Mouse (Mus musculus): ENCODE data around the gene Tsg101.
A peak's percentile ranks its signal among the peaks of the same experiment; 100 is the strongest.
"Not testable (repeated sequence)": the region's sequence is repeated elsewhere in the genome, so short reads cannot be mapped to it uniquely, and the experiment has no call there.

Tsg101 gene

DNA sequence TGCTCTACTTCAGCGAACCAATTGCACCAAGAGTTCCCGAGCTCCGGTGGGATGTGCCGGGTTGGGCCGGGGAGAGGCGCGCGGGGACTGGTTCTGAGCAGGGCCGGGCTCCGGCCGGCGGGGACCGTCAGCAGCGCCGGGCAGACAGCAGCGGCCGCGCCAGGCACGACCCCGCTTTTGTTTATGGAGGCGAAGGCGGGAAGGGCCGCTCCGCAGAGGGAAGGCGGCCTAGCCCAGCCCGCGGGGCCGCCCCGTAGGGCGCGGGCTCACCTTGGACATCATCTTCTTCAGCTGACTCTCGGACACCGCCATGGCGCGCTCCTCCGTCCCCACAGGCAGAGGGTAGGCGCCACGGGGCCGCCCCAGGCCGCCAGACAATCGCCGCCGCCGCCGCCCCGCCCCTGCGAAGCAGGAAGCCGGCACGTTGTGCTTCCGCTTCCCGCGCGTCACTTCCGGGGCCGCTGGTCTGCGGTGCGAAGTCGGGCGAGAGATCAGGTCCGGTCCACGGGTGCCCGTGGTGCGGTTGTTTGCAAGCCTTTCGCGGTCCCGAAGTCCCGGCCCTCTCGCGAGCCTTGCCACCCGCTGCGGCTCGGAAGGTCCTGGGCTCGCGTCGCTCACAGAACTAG is at the start of gene Tsg101:
Gene Tsg101, minus strand, starts transcription at position 419 of the 626 bp plus-strand sequence.
- DNase-seq (ENCODE audit: extremely low spot score, low read depth, low spot score), result peak; percentile 46

DNA sequence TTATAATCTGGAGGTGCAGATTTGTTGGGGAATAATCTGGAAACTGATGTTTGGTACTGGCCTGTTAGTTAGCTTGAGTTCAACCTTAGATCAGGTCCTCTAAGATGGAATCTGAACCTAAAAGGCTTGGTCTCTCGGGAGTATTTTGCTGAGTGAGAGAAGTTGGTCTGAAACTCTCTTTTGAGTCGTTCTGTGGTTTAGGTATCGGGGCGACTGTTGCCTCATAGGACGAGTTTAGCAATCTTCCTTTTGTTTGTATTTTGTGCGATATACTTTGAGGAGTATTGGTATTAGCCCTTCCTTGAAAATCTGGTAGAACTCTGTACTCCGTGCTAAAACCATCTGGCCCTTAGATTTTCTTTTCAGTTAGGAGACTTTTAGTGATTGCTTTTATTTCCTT is 44.3 kb upstream of the Tsg101 start:
- DNase-seq (ENCODE audit: extremely low spot score, low read depth, low spot score), result no peak

DNA sequence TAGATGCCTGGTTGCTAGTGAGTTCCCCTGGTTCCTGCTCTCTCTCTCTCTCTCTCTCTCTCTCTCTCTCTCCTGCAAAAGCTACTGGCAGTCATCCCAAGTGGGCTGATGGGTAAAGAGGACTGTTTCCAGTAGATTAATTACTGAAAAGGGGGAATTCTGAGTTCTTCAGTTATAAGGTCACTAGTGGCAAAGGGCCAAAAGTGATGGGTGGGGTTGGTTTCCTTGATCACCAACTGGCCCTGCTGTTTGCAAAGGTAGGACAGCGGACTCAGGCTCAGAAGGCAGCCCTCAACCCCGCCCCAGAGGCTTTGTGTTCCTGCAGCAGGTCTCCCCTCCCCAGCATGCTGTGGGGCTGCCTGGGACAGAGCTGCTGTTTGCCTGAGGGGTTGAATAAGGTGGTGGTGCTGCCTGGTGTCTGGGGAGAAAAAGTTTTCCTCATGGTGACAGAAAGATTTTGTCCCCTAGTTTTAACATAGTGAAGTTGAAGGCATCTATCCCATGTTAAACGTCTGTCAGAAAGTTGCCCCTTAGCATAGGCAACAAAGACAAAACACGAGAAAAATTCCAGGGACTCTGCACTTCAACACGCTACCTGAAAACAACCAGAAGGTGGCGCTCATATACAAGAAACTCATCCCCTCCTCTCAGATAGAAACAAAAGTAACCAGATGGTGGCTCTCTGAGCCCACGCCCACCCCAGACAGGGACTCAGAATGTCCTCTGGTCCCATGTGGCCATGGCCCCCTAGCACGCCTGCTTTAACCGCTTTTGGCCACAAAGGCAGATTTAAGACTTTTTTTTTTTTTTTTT is 43.2 kb upstream of the Tsg101 start:
- peak; percentile 70 for DNase-seq (ENCODE audit: extremely low spot score, low read depth, low spot score)

DNA sequence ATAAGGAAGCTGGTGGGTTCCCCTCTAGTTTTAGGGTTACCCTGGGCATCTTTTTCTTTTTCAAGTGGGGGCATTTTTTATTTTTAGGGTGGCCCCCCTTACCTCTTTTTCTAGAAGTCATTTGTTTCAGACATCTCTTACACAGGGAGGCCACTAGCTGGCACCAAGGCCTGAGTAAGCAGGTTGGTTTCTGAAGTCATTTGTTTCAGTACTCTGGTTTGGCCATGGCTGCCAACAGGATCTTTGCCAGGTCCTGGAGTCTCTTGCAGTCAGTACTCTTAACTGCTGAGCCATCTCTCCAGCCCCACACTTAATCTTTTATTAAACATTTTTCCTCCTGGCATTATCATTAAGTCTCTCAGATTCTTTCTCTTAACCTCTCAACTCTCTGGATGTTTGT is 42.4 kb upstream of the Tsg101 start:
- no peak for DNase-seq (ENCODE audit: extremely low spot score, low read depth, low spot score)

DNA sequence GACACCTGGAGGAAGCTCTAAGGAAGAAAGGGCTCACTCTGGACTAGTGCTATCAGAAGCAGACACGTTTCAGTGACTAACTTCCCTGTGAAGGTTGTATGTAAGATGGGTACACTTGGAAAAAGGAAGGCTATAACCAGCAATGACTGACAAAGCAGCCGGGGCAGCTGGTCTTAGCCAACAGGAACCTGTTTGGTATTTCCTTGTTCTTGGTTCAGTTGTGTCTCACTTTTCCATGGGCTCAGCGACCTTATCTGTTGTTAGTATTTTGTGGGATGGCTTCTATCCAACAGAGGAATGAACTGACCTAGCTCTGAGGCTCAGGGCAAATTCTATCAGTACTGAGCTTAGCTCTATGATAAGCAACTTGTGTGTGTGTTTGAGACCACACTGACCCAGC is 41.2 kb upstream of the Tsg101 start:
- no peak for DNase-seq (ENCODE audit: extremely low spot score, low read depth, low spot score)

DNA sequence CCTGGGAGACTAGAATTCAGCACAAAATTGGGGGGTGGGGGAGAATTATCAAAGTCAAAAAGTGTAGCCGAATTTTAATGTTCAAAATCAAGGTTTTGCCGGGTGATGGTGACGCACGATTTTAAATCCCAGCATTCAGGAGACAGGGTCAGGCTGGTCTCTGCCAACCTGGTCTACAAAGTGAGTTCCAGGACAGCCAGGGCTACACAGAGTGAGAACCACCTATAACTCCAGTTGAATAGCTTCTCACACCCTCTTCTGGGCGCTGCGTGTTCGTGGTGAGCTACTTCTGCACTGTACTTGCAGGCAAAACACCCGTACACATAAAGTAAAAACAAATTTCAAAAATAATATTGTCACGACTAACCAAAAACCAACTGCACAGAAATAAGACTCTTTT is 39.1 kb upstream of the Tsg101 start:
- no peak for DNase-seq (ENCODE audit: extremely low spot score, low read depth, low spot score)

DNA sequence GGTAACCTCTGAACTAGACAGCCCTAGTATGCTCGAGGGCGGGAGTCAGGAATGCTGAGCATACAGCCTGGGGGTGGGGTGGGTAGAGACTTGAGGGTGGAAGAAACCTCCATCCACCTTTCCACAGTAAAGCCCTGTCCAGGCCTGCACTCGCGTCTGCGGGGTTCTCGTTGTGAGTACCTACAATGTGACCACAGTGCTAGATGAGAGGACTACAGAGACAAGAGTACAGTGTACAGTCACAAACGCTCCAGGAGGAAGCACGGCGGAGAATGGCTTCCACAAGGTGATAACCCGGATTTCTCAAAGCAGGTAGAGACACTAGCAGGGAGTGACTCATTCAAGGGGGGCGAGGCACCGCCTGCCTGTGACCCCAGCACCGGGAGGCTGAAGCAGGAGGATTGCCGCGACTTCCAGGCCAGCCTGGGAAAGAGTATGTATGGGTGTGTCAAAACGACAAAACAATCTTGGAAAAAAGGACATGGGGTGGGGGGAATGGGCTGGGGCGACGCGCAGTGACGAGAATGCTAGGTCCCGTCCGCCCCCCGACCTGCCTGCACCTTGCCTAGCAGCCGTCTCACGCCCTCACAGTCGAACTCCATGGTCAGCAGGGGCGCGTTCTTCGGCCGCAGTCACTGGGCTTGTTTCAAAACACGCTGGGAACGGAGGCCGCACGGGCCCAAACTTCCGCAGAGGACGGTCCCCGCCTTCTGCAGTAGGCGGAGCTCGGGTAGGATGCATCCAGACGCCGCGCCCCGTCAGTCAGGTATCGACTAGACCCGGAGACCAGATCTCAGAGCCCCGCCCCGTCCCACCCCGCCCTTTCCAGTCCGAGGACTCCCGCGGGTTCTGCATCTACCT is 38.3 kb upstream of the Tsg101 start, which contains the start of gene Uevld:
Gene Uevld, minus strand, starts transcription at position 697 of the 861 bp plus-strand sequence.
- DNase-seq (ENCODE audit: extremely low spot score, low read depth, low spot score), result peak; percentile 24

DNA sequence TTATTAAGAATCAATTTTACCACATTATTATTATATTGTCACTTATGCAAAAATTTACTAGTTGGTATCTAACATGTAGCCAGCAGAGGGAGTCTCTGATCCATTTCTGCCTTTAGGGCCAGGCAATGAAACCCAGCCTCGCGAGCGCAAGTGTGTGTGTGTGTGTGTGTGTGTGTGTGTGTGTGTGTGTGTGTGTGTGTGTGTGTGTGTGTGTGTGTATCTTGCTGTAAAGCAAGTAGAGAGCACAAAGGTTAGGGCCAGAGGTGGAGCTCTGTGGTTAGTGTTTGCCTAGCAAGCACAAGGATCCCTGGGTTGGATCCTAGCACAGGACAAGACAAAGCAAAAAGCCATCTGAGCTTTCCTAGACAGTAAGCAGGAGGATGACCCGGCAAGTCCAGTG is 16.1 kb upstream of the Tsg101 start:
- DNase-seq (ENCODE audit: extremely low spot score, low read depth, low spot score), result no peak

DNA sequence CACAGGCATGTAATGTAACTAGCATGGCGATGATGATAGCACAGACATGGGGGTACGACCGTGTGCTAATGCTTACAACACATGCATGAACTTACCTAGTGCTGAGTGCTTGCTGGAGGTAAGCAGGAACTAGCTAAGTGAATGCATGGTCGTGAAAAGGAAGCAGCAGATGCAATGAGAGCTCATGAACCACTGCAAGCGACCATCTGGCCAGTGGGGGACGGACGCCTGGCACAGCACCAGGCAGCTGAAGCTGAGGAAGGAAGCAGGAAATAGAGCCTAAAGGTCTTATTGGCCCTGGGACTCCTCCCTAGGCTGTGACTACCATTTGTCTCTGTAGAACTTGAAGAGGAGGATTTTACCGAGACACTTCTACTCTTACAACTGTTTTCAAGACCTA is 15.0 kb upstream of the Tsg101 start:
- no peak for DNase-seq (ENCODE audit: extremely low spot score, low read depth, low spot score)

DNA sequence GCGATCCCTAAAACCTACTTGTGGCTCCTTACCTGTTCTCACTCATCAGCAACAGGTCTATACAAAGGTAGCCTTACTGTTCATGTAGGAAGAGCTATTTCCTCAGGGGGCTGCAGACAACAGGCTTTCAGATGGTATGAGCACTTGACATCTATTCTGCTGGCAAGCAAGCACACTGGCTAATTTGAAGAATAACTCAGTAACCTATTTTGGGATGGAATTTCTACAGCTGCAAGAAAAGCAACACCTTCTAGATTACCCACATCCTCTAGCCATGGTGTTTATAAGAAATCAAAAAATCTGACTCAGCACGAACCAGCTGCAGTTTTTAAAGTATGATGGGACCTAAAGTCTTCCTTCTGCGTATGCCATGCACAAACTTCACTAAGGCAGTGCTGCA is 11.6 kb upstream of the Tsg101 start:
- no peak for DNase-seq (ENCODE audit: extremely low spot score, low read depth, low spot score)

DNA sequence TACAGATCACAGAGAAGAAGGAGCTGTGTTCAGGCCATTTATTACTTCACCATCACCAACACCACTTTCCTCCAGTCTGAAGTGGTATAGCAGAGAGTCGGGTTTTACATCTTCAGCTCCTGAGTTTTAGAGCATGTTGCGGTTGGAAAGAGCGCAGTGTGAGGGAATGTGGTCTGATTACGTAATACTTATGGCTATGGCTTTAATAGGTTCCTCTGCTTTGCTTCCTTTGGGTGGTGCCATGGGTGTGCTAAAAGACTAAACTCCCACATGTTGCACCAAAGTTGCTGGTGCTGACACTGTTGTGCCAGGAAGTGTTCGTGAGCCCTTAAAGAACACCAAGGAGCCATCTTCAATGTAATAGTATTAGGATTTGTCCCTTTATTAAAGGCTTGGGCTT is 8.5 kb upstream of the Tsg101 start:
- DNase-seq (ENCODE audit: extremely low spot score, low read depth, low spot score), result no peak

DNA sequence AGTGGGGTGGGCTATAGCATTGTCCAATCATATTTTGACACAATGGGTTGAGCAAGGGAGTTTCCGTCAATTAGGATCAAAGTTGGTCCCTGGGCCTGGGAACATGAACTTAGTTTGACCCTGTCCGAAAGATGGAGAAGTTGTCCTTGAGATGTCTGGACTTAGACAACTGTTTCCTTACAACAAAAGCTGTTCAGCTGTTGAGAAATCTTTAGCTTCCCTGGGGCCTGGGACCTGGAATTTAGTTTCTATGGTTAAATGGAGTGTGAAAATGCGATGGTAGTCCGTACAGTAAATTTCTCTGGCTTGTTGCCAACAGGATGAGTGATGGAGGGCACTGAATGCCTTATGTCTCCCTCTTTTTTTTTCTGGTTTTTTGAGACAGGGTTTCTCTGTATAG is 2.3 kb upstream of the Tsg101 start:
- no peak for DNase-seq (ENCODE audit: extremely low spot score, low read depth, low spot score)

DNA sequence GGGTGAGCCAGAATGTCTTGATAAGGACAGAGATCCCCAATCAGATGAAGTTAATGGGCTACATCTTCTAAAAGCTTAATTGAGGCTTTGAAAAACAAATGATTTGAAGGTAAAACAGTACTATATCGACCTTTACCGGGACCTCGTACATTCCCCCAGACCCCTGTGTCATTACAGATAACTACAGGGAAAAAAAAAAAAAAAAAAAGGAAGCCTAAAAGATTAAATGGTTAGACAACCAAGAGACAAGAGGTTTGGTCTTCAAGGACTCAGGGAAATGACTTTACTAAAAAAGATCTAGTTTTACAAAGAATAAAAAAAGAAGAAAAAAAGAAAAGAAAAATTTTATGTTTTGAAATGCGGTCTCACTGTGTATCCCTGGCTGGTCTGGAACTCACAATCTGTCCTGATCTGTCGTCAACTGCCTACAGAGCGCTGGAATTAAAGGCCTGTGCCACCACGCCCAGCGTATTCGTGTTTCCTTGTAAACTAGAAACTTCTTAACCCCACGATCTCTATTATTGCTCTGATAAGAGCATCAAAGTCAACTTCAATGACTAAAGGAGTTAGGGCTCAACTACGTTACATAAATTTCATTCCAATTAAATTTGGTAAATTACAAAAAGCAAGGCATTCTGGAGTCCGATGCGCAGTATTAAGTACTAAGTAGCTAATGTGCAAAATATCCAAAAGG is 944 bp downstream of the Tsg101 start:
- peak; percentile 35 for DNase-seq (ENCODE audit: extremely low spot score, low read depth, low spot score)

DNA sequence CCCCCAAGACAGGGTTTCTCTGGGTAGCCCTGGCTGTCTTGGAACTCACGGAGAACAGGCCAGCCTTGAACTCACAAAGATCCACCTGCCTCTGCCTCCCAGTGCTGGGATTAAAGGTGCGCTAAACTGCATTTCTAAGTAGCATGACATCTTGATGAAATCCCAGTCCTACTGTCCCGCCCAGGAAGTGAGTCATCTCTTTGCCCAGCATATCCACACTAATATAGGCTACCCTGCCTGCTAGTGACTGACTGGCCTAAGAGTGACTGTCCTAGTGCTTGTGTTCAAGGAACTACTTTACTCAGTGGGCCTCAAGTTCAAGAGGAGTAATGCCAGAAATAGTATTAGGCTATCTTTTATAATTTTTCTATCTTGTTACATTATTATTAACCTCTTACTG is 3.4 kb downstream of the Tsg101 start:
- no peak for DNase-seq (ENCODE audit: extremely low spot score, low read depth, low spot score)

DNA sequence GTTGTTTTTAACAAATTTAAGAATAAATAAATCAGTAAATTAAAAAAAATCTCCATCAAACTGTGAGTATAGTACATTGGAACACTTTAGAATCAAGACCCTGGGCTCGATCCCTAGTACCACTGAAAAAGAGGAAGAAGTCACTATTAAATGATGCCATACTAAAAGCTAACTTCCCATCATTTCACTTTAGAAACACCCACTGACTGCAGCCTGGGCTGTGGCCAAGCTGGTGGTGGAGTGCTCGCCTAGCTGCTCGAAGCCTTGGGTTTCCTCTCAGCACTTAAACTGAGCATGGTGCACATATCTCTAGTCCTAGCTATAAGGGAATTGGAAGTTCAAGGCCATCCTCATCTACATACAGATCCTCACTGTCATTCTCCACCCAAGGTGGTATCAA is 8.5 kb downstream of the Tsg101 start:
- no peak for DNase-seq (ENCODE audit: extremely low spot score, low read depth, low spot score)

DNA sequence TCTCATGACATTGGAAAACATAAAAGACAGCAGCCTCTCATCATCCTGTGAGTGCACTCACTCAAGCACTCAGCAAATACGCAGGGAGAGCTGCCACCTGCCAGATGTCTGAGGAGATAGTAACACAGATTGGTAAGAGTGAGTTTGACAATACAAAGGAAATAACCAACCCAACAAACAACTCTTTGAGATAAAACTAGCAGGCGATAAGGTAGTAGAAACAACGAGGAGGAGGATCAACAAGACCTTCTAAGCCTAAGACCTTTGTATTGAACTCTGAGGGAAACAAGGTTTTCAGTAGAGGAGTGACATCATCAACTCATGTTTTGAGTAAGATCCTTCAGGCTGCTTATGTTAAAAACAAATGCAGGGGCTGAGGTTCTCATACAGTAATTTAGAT is 20.4 kb downstream of the Tsg101 start:
- no peak for DNase-seq (ENCODE audit: extremely low spot score, low read depth, low spot score)

DNA sequence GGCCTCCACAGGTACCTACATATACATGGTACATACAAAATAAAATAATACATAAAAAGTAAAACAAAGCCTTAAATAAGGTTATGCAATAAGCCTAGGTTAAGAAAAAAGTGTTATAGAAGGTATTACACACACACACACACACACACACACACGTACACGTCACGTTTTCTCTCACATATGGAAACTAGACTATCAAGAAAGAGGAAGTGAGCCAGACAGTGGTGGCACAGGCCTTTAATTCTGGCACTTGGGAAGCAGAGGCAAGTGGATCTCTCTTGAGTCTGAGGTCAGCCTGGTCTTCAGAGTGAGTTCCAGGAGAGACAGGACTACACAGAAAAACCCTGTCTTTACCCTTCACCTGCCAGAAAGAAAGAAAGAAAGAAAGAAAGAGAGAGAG is 24.3 kb downstream of the Tsg101 start:
- DNase-seq (ENCODE audit: extremely low spot score, low read depth, low spot score), result no peak

DNA sequence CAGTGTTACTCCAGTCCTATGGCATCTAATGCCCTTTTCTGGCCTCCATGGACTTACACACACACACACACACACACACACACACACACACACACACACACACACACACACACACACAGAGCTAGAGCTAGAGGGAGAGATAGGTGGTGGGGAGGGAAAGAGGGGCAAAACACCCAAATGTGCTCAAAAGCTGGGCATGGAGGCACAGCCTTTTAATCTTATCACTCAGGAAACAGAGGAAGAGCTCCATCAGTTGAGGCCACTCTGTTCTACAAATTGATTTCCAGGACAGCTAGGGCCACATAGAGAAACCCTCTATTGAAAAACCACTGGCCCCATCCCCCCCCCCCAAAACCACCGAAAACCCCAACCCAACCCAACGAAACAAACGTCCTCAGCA is 36.5 kb downstream of the Tsg101 start:
- DNase-seq (ENCODE audit: extremely low spot score, low read depth, low spot score), result no peak

DNA sequence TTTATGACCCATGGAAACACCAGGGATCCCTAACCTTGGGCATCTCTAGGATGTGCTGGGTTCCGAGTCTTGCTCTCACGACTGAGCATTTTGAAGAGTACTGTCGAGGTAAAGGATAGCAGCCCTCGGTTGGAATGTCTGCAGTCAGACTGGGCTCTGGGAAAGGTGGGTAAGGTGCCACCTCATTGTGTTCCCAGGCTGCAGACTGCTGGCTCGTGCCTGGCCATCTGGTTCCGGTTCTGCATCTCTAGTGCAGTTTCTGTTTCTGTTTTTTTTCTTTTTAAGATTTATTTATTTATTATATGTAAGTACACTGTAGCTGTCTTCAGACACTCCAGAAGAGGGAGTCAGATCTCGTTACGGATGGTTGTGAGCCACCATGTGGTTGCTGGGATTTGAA is 37.8 kb downstream of the Tsg101 start:
- not testable (repeated sequence) for DNase-seq (ENCODE audit: extremely low spot score, low read depth, low spot score)

DNA sequence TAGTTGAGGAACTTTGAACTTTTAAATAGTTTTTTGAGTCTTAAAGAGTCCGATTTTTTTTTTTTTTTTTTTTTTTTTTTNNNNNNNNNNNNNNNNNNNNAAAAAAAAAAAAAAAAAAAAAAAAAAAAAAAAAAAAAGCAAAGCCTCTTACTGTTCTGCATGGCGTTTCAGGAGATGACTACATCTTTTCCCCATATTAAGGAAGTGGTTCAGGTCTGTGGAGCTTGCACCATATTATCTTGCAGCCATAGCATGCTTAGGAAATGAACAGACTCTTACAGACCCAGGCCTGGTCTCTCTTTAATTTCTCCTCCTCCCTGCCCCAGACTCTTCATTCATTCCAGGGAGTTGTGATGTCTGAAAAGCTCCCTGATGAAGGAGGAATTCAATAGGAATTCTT is 38.8 kb downstream of the Tsg101 start:
- no peak for DNase-seq (ENCODE audit: extremely low spot score, low read depth, low spot score)

DNA sequence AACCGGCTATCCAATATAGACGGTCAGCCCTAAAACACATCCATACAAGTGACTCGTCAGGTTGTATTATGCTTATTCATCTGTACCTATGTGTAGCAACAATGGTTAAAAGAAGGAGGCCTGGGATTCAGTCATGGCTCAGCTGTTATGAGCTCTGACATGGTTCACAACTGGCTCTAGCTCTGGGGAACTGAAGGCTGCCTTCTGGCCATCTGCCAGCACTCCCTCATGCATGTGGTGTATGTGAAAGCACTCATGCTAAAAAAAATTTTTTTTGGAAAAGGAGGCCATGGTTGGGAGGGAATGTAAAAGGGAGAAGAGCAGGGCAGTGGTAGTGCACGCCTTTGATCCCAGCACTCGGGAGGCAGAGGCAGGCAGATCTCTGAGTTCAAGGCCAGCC is 39.9 kb downstream of the Tsg101 start:
- no peak for DNase-seq (ENCODE audit: extremely low spot score, low read depth, low spot score)

All from hindlimb bud, embryonic 11.5 days (tissue).